Mouse (Mus musculus) regulatory T cell (primary cell): ENCODE measurements around the gene B3gat3.

Experiments
- in situ Hi-C: fragments of 300-600 bp; cut with MboI, MseI; formaldehyde crosslinking; loops from one replicate; pipeline ENCODE4 v1.15.1; 2025; ENCODE audit warnings: high pct_unique_total_duplicates

B3gat3 gene

DNA sequence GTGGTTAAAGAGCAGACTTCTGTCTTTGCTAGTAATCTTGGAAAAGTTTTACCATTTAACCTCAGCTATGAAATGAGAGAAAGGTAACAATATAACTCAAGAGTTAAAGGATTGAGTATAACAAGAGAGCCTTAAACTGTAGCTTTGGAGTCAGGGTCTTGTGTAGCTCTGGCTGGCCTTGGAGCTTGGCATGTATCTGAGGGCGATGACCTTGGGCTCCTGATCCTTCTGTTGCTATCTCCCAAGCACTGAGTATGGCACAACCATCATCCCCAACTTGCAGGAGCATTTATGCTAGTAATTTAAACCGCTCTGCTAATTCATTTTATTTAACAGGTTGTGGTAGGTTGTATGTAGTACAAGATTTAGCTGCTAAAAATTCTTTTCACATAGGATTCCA, 55.3 kb downstream of the B3gat3 start:
- in situ Hi-C loops = loop anchor here (25.0 kb wide), 1 partner anchor 463 kb away; no protein-coding TSS in a partner anchor

DNA sequence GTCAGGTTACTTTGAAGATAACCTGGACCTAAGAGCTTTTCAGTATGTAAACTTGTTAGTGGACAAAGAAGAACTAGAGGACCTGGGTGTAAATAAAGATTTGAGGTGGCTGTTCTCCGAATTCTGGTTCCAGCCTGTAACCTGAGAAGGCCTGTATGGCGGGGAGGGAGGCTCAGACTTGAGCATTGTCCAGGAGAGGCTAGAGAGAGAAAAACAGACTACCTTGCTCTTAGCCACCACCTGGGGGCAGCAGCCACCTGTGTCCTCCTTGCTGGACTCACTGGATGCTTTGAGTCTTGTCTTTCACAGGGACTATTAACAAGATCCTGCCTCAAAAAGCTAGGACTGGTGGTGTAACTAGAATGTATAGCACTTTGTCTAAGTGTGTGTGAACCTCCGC, 56.4 kb downstream of the B3gat3 start:
- in situ Hi-C loops = loop anchor here (25.0 kb wide), 1 partner anchor 464 kb away; no protein-coding TSS in a partner anchor
